Mouse (Mus musculus) kidney, postnatal 0 days (tissue): Measurements from ENCODE around the gene Sdc3. TPM values are rescaled to one million over a fixed set of nuclear protein-coding genes. Genes with fewer than 3 reads are reported as not detected.

Experiments used
- ATAC-seq: fragments of 200-750 bp; cut with Nextera tagmentation; replicated peaks from 2 replicates; pipeline ENCODE4 v1.8.0; 2017; ENCODE audit warnings: low read depth, moderate number of reproducible peaks, moderate TSS enrichment, moderate library complexity; ENCODE audit not compliant: low FRiP score
- DNase-seq: peaks from one replicate; pipeline ENCODE4 v3.0.0-alpha.2; 2016; ENCODE audit warnings: low spot score
- H3K27ac ChIP-seq: fragments of 300-500 bp; sonication (generic); 2 replicates; pipeline ENCODE4 v1.5.1; 2014; ENCODE audit warnings: mild to moderate bottlenecking
- H3K27me3 ChIP-seq: fragments of 300-500 bp; sonication (generic); 2 replicates; pipeline ENCODE4 v1.6.1; 2014; ENCODE audit warnings: low read length, mixed read lengths; ENCODE audit not compliant: insufficient read depth
- H3K36me3 ChIP-seq: fragments of 300-500 bp; sonication (generic); 2 replicates; pipeline ENCODE4 v1.6.1; 2014; ENCODE audit warnings: low read length, mixed read lengths; ENCODE audit not compliant: insufficient read depth
- H3K4me1 ChIP-seq: fragments of 300-500 bp; sonication (generic); replicated peaks from 2 replicates; pipeline ENCODE4 v1.6.1; 2014; ENCODE audit warnings: antibody characterized with exemption, low read length, mixed read lengths; ENCODE audit not compliant: insufficient read depth
- H3K4me2 ChIP-seq: fragments of 300-500 bp; sonication (generic); 2 replicates; pipeline ENCODE4 v1.6.1; 2014; ENCODE audit warnings: mild to moderate bottlenecking, low read length, moderate library complexity, mixed read lengths
- H3K4me3 ChIP-seq: fragments of 300-500 bp; sonication (generic); replicated peaks from 2 replicates; pipeline ENCODE4 v1.5.1; 2014; ENCODE audit warnings: low read depth, low read length
- H3K9ac ChIP-seq: fragments of 300-500 bp; sonication (generic); 2 replicates; pipeline ENCODE4 v1.6.1; 2014; ENCODE audit warnings: low read depth, low read length
- H3K9me3 ChIP-seq: fragments of 300-500 bp; sonication (generic); replicated peaks from 2 replicates; pipeline ENCODE4 v1.6.1; 2016; ENCODE audit warnings: low read length, inconsistent platforms, mixed read lengths
- CTCF ChIP-seq: IDR thresholded peaks from 2 replicates; pipeline ENCODE4 v1.5.1; 2016; ENCODE audit warnings: antibody characterized with exemption, low read depth, mild to moderate bottlenecking, moderate library complexity
- WGBS: fragments of 180-500 bp; shearing (Covaris S2); extraction: QIAGEN DNeasy Blood & Tissue Kit; methylation state at CpG from one replicate; pipeline ENCODE4 v1.1.7; 2014; 5-methylcytosine and 5-hydroxymethylcytosine counted together
- polyA plus RNA-seq: library from polyadenylated mRNA; unstranded; fragments of >200 nt; fragmentation: Nextera tagmentation; extraction: Ambion mirVana; gene quantifications from 2 replicates; pipeline ENCODE4 v1.2.1, GENCODE M21; 2015

Gene Sdc3
- polyA plus RNA-seq, 1 experiment from 2014 or later: 16.2 TPM

GRCm38 (mm10) chr4:130790180-130790579 is 2.2 kb upstream of the Sdc3 start:
- H3K27ac ChIP-seq: no peak overlapping the region
- H3K27me3 ChIP-seq: no peaks in the 10 kb centered on the region
- no peak overlapping the region for H3K9ac ChIP-seq
- H3K4me1 ChIP-seq: peaks cover 11% of the 10 kb centered on the region
- WGBS: 8% methylated on average over 6 of the region's 6 CpGs
- H3K9me3 ChIP-seq: no peaks in the 10 kb centered on the region
- H3K4me3 ChIP-seq: no peak overlapping the region
- no peak overlapping the region for H3K4me2 ChIP-seq
- H3K36me3 ChIP-seq: no peaks in the 10 kb centered on the region
- peak; percentile 90 for DNase-seq
- peak; percentile 97 for TF ChIP-seq CTCF
- no peak; the same call in 1 of the 2 replicates for ATAC-seq

DNA sequence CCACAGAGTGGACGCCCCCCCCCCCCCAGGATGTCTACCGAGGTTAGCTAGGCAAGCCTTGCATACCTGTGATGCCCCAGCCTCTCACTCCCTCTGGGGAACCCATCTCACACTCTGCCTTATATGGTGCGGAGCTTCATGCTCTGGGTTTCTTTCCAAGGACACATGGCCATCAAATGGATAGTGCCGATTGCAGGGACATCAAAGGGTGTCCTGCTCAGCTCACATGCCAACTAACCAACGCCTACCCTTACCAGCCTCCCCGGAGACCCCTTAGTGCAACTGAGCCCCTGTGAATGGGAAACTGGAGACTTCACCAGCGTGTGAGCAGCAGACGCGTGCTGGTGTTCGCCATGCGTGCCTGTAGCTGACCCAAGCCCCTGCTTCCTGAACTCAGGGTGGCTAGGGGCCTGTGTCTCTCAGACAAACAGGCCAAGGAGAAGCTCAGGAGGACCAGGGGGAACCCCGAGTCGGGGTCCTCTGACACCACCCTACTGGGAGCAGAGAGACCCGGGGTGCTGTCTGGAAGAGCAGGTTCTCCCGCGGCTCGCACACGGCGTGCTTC is 444 bp upstream of the Sdc3 start:
- DNase-seq: no peak
- no peak for ATAC-seq
- Histone ChIP-seq H3K4me1 (peaks cover 11% of the 10 kb centered on the region), H3K9ac (peak overlapping the region; percentile 79), H3K36me3 (no peaks in the 10 kb centered on the region), H3K27me3 (no peaks in the 10 kb centered on the region), H3K9me3 (no peaks in the 10 kb centered on the region), H3K27ac (no peak overlapping the region), H3K4me3 (peak overlapping the region; percentile 78), H3K4me2 (peak overlapping the region; percentile 96)
- 12% methylated on average over 14 of the region's 19 CpGs for WGBS
- no peak for TF ChIP-seq CTCF

DNA sequence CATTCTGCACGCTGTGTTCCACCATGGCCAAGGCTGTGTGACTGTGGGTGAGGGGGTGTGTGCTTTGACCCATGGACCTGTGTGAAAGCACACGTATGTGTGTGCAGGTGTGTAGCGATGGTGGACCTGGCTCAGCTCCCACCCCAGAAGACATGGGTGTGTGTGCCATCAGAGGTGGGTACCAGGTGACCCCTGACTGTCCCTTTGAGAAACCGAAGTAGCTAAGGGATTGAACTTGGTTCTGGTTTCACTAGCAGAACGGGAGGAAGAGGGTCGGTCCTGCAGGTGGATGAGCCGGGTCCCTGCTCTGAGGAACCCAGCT is 804 bp downstream of the Sdc3 start:
- peaks cover 20% of the 10 kb centered on the region for H3K4me1 ChIP-seq
- ATAC-seq (no peak; the same call in 1 of the 2 replicates), DNase-seq (no peak)
- peak overlapping the region; percentile 96 for H3K4me2 ChIP-seq
- H3K9ac ChIP-seq: peak overlapping the region; percentile 79
- H3K9me3 ChIP-seq: no peaks in the 10 kb centered on the region
- H3K27me3 ChIP-seq: no peaks in the 10 kb centered on the region
- 21% methylated on average over 7 of the region's 7 CpGs for WGBS
- peak overlapping the region; percentile 78 for H3K4me3 ChIP-seq
- H3K27ac ChIP-seq: no peak overlapping the region
- no peaks in the 10 kb centered on the region for H3K36me3 ChIP-seq
- no peak for TF ChIP-seq CTCF

DNA sequence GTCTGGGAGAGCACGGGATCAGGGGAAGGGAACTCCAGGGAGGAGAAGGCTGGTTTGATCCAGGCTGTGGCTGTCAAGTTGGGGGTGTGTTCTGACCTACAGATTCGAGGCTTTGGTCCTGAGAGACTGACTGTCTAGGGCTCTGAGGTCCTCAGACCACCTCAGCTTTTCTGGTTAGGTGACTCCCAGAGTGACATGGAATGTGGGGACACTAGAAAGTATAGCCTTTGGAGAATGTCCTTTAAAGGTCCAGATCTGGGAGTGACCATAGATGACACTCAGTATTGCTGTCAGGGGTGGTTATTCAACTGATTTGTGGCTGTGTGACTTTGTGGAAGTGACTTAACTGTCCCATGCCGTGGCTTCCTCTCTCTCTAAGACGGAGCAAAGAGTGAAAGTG is 2.4 kb downstream of the Sdc3 start:
- H3K4me2 ChIP-seq: no peak overlapping the region
- H3K27me3 ChIP-seq: no peaks in the 10 kb centered on the region
- peaks cover 30% of the 10 kb centered on the region for H3K4me1 ChIP-seq
- ATAC-seq: no peak
- WGBS: 32% methylated on average over 4 of the region's 4 CpGs
- no peak for DNase-seq
- H3K4me3 ChIP-seq: no peak overlapping the region
- H3K9ac ChIP-seq: no peak overlapping the region
- no peak for TF ChIP-seq CTCF
- H3K9me3 ChIP-seq: no peaks in the 10 kb centered on the region
- no peak overlapping the region for H3K27ac ChIP-seq
- H3K36me3 ChIP-seq: no peaks in the 10 kb centered on the region

- Histone ChIP-seq H3K36me3 (no peaks in the 10 kb centered on the region), H3K4me2 (no peak overlapping the region), H3K27me3 (no peaks in the 10 kb centered on the region), H3K4me1 (peaks cover 35% of the 10 kb centered on the region), H3K9me3 (no peaks in the 10 kb centered on the region), H3K4me3 (no peak overlapping the region), H3K9ac (no peak overlapping the region), H3K27ac (no peak overlapping the region)
- DNase-seq: no peak
- no peak for TF ChIP-seq CTCF
- no peak for ATAC-seq
- 84% methylated on average over 6 of the region's 6 CpGs for WGBS
Observed at GRCm38 (mm10) chr4:130795970-130796369, 3.6 kb downstream of the Sdc3 start.

GRCm38 (mm10) chr4:130797201-130798051 is 5.1 kb downstream of the Sdc3 start:
- TF ChIP-seq CTCF: no peak
- Histone ChIP-seq H3K27me3 (no peaks in the 10 kb centered on the region), H3K4me3 (no peak overlapping the region), H3K9ac (peak overlapping the region; percentile 37; the same call in 1 of the 2 replicates), H3K36me3 (no peaks in the 10 kb centered on the region), H3K4me2 (peak overlapping the region; percentile 25; the same call in 1 of the 2 replicates), H3K4me1 (peaks cover 32% of the 10 kb centered on the region), H3K9me3 (no peaks in the 10 kb centered on the region), H3K27ac (peak overlapping the region; percentile 64; the same call in 1 of the 2 replicates)
- WGBS: 25% methylated on average over 15 of the region's 15 CpGs
- DNase-seq: peak; percentile 47
- ATAC-seq: no peak
